In the genomic region with DNA sequence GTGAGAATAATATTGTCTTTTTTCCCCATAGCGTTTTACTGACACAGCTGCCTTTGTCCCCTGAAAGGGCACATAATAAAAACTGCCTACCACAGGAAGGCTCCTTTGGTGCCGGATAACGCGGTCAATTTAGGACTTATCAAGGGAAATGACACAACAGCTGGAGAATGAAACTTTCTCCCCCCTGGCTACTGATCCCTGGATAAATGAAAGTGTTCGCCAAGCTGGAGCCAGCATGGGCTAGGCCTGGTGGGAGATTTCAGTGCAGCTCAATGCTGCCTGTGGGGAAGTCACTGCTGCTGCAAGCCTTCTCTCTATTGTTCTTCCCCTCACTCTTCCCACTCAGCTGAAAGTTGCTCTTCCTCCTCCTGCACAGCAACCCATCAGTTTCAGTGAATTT, we compare ENCODE assay signal across 18 mouse cellular contexts.
A peak's percentile ranks its signal among the peaks of the same experiment; 100 is the strongest.
DNase-seq lines count a peak whose midpoint lies in the region; ATAC-seq and TF ChIP-seq lines count a peak whose summit lies in the region.
"Had no signal": no experiment of that assay in that cellular context is flagged by ENCODE, and none has a peak within 500 bp of the region (broad histone marks: within the 10 kb centered on the region; RNA-seq: fewer than 3 reads in every experiment).

No protein-coding gene starts in this region.

- WGBS in forebrain, embryonic 12.5 days = 8% methylated on average over 5 of the region's 5 CpGs
- WGBS in forebrain, embryonic 16.5 days = 6% methylated on average over 5 of the region's 5 CpGs
- 23% methylated on average over 5 of the region's 5 CpGs for WGBS in midbrain, embryonic 11.5 days
- 15% methylated on average over 5 of the region's 5 CpGs for WGBS in midbrain, postnatal 0 days
- 17% methylated on average over 5 of the region's 5 CpGs for WGBS in limb, embryonic 13.5 days

- peak overlapping the region; percentile 16; the same call in 1 of the 2 replicates for H3K4me2 ChIP-seq in forebrain, embryonic 12.5 days
- H3K4me2 ChIP-seq in forebrain, embryonic 16.5 days (ENCODE audit: low read length) = no peak overlapping the region
- H3K4me2 ChIP-seq in midbrain, embryonic 11.5 days = no peak overlapping the region; the same call in 1 of the 2 replicates
- H3K4me2 ChIP-seq in midbrain, postnatal 0 days (ENCODE audit: low read depth, low read length, poor library complexity, severe bottlenecking) = no peak overlapping the region
- H3K4me2 ChIP-seq in limb, embryonic 13.5 days (replicated peaks) = no peak overlapping the region
- H3K4me2 ChIP-seq: heart, embryonic 15.5 days; hindbrain, embryonic 15.5 days had no signal

- peaks cover 52% of the 10 kb centered on the region for H3K4me1 ChIP-seq in forebrain, embryonic 12.5 days
- peaks cover 19% of the 10 kb centered on the region for H3K4me1 ChIP-seq in forebrain, embryonic 16.5 days (replicated peaks; ENCODE audit: control insufficient read depth, insufficient read depth, low read length)
- peaks cover 27% of the 10 kb centered on the region for H3K4me1 ChIP-seq in midbrain, embryonic 11.5 days (ENCODE audit: control insufficient read depth, insufficient read depth, low read length)
- peaks cover 5% of the 10 kb centered on the region; the same call in 1 of the 2 replicates for H3K4me1 ChIP-seq in midbrain, postnatal 0 days (ENCODE audit: insufficient read depth, low read length)
- peaks cover 17% of the 10 kb centered on the region for H3K4me1 ChIP-seq in limb, embryonic 13.5 days

- no peaks in the 10 kb centered on the region for H3K27me3 ChIP-seq in forebrain, embryonic 12.5 days
- H3K27me3 ChIP-seq in forebrain, embryonic 16.5 days (replicated peaks; ENCODE audit: control insufficient read depth, insufficient read depth, low read length) = no peaks in the 10 kb centered on the region
- no peaks in the 10 kb centered on the region for H3K27me3 ChIP-seq in midbrain, embryonic 11.5 days (ENCODE audit: control insufficient read depth, insufficient read depth, low read length)
- H3K27me3 ChIP-seq in midbrain, postnatal 0 days (ENCODE audit: insufficient read depth, low read length) = peaks cover 3% of the 10 kb centered on the region; the same call in 1 of the 2 replicates
- H3K27me3 ChIP-seq in limb, embryonic 13.5 days = no peaks in the 10 kb centered on the region
- H3K27me3 ChIP-seq: heart, embryonic 15.5 days; hindbrain, embryonic 15.5 days had no signal

- no peak overlapping the region for H3K9ac ChIP-seq in forebrain, embryonic 12.5 days
- H3K9ac ChIP-seq in forebrain, embryonic 16.5 days (replicated peaks; ENCODE audit: low read depth, low read length) = no peak overlapping the region
- peak overlapping the region; percentile 10; the same call in 1 of the 2 replicates for H3K9ac ChIP-seq in midbrain, embryonic 11.5 days (ENCODE audit: low read length)
- no peak overlapping the region for H3K9ac ChIP-seq in midbrain, postnatal 0 days (replicated peaks; ENCODE audit: low read length, poor library complexity, severe bottlenecking)
- 0 out of 2 replicates have a peak overlapping the region, but pooled peaks have one; percentile 1 for H3K9ac ChIP-seq in limb, embryonic 13.5 days
- H3K9ac ChIP-seq: heart, embryonic 15.5 days; hindbrain, embryonic 15.5 days; liver, postnatal 0 days had no signal

- no peaks in the 10 kb centered on the region for H3K36me3 ChIP-seq in forebrain, embryonic 12.5 days (replicated peaks)
- no peaks in the 10 kb centered on the region for H3K36me3 ChIP-seq in forebrain, embryonic 16.5 days (ENCODE audit: control insufficient read depth, insufficient read depth)
- no peaks in the 10 kb centered on the region for H3K36me3 ChIP-seq in midbrain, embryonic 11.5 days (ENCODE audit: control insufficient read depth, insufficient read depth, low read length)
- no peaks in the 10 kb centered on the region for H3K36me3 ChIP-seq in midbrain, postnatal 0 days (ENCODE audit: insufficient read depth, low read length)
- no peaks in the 10 kb centered on the region for H3K36me3 ChIP-seq in limb, embryonic 13.5 days
- H3K36me3 ChIP-seq: heart, embryonic 15.5 days; hindbrain, embryonic 15.5 days had no signal

- H3K4me3 ChIP-seq in forebrain, embryonic 12.5 days (replicated peaks) = no peak overlapping the region
- no peak overlapping the region for H3K4me3 ChIP-seq in forebrain, embryonic 16.5 days (replicated peaks; ENCODE audit: low read length)
- H3K4me3 ChIP-seq in midbrain, embryonic 11.5 days (ENCODE audit: low read depth, low read length) = no peak overlapping the region
- H3K4me3 ChIP-seq in midbrain, postnatal 0 days (ENCODE audit: low read depth, low read length) = no peak overlapping the region
- H3K4me3 ChIP-seq in limb, embryonic 13.5 days = no peak overlapping the region
- H3K4me3 ChIP-seq: heart, embryonic 15.5 days; hindbrain, embryonic 15.5 days had no signal

- no peak for TF ChIP-seq CTCF in midbrain, postnatal 0 days (IDR thresholded peaks at IDR 0.05)

- H3K27ac ChIP-seq in forebrain, embryonic 12.5 days = peak overlapping the region; percentile 42; the same call in 1 of the 2 replicates
- H3K27ac ChIP-seq in forebrain, embryonic 16.5 days (ENCODE audit: low read length) = no peak overlapping the region
- peak overlapping the region; percentile 11; the same call in 1 of the 2 replicates for H3K27ac ChIP-seq in midbrain, embryonic 11.5 days (ENCODE audit: low read depth, low read length)
- H3K27ac ChIP-seq in midbrain, postnatal 0 days (ENCODE audit: low read depth, low read length) = no peak overlapping the region
- H3K27ac ChIP-seq in limb, embryonic 13.5 days = no peak overlapping the region
- H3K27ac ChIP-seq: heart, embryonic 15.5 days; hindbrain, embryonic 15.5 days had no signal

- H3K9me3 ChIP-seq in forebrain, embryonic 12.5 days = no peaks in the 10 kb centered on the region
- no peaks in the 10 kb centered on the region for H3K9me3 ChIP-seq in forebrain, embryonic 16.5 days (ENCODE audit: control insufficient read depth, low read length)
- no peaks in the 10 kb centered on the region for H3K9me3 ChIP-seq in midbrain, embryonic 11.5 days (ENCODE audit: control insufficient read depth, low read length)
- H3K9me3 ChIP-seq in midbrain, postnatal 0 days (ENCODE audit: low read length) = no peaks in the 10 kb centered on the region
- H3K9me3 ChIP-seq in limb, embryonic 13.5 days = no peaks in the 10 kb centered on the region
- H3K9me3 ChIP-seq: heart, embryonic 15.5 days; hindbrain, embryonic 15.5 days had no signal

- DNase-seq in midbrain, embryonic 11.5 days (ENCODE audit: low spot score, missing footprints) = peak; percentile 83
- DNase-seq in midbrain, postnatal 0 days (ENCODE audit: low spot score) = no peak
- no peak for DNase-seq in layer of hippocampus, adult 11-12 months (ENCODE audit: low spot score)
- DNase-seq: cerebellum, adult 11 months; cerebellum, postnatal 25 days; gastrocnemius, postnatal 36 days; kidney, adult 18-20 months; liver, postnatal 0 days; lung, postnatal 36 days; right cerebral cortex, postnatal 14 days; thymus, postnatal 25 days had no signal

- no peak; the same call in 1 of the 2 replicates for ATAC-seq in forebrain, embryonic 12.5 days (ENCODE audit: low FRiP score)
- ATAC-seq in forebrain, embryonic 16.5 days = no peak
- ATAC-seq in midbrain, embryonic 11.5 days (ENCODE audit: low FRiP score) = peak; percentile 20; the same call in 1 of the 2 replicates
- no peak for ATAC-seq in midbrain, postnatal 0 days (ENCODE audit: low FRiP score)
- ATAC-seq in limb, embryonic 13.5 days (ENCODE audit: low FRiP score, low read depth) = no peak
- no peak for ATAC-seq in cerebellum, adult (ENCODE audit: insufficient number of reproducible peaks, low FRiP score, low TSS enrichment)
- ATAC-seq: liver, postnatal 0 days; Patski had no signal

Comparison
In these comparisons a context has a peak if more than half of its experiments do, and no peak if none do; other contexts are left out.
1. H3K27ac ChIP-seq: peak in forebrain, embryonic 12.5 days (single experiment) and midbrain, embryonic 11.5 days (single experiment); none in forebrain, embryonic 16.5 days (single experiment), midbrain, postnatal 0 days (single experiment) and limb, embryonic 13.5 days (single experiment).
2. H3K9ac ChIP-seq: peak in midbrain, embryonic 11.5 days (single experiment) and limb, embryonic 13.5 days (single experiment); none in forebrain, embryonic 12.5 days (single experiment), forebrain, embryonic 16.5 days (single experiment) and midbrain, postnatal 0 days (single experiment).